Mouse (Mus musculus) neural tube, embryonic 11.5 days (tissue): ENCODE data around the gene Ppp3ca. TPM values are rescaled to one million over a fixed set of nuclear protein-coding genes. Genes with fewer than 3 reads are reported as not detected.

Experiments used
- ATAC-seq: fragments of 200-750 bp; cut with Nextera tagmentation; 2 replicates; pipeline ENCODE4 v1.8.0; 2017; ENCODE audit warnings: moderate number of reproducible peaks, mild to moderate bottlenecking, moderate TSS enrichment, moderate library complexity; ENCODE audit not compliant: insufficient read depth, low FRiP score, low TSS enrichment
- DNase-seq: peaks from one replicate; pipeline ENCODE4 v3.0.0-alpha.2; 2015; ENCODE audit warnings: low spot score
- H3K27ac ChIP-seq: fragments of 300-500 bp; sonication (generic); 2 replicates; pipeline ENCODE4 v1.5.1; 2014; ENCODE audit warnings: low read depth, mild to moderate bottlenecking, low read length
- H3K27me3 ChIP-seq: fragments of 300-500 bp; sonication (generic); 2 replicates; pipeline ENCODE4 v1.6.1; 2014; ENCODE audit warnings: mild to moderate bottlenecking, low read length, mixed read lengths; ENCODE audit not compliant: control insufficient read depth, insufficient read depth
- H3K36me3 ChIP-seq: fragments of 300-500 bp; sonication (generic); 2 replicates; pipeline ENCODE4 v1.6.1; 2014; ENCODE audit warnings: mild to moderate bottlenecking, low read length, moderate library complexity, mixed read lengths; ENCODE audit not compliant: control insufficient read depth, insufficient read depth
- H3K4me1 ChIP-seq: fragments of 300-500 bp; sonication (generic); 2 replicates; pipeline ENCODE4 v1.6.1; 2014; ENCODE audit warnings: low read length, mixed read lengths; ENCODE audit not compliant: control insufficient read depth, insufficient read depth
- H3K4me2 ChIP-seq: fragments of 300-500 bp; sonication (generic); 2 replicates; pipeline ENCODE4 v1.6.1; 2014; ENCODE audit warnings: low read depth, mild to moderate bottlenecking, moderate library complexity
- H3K4me3 ChIP-seq: fragments of 300-500 bp; sonication (generic); 2 replicates; pipeline ENCODE4 v1.5.1; 2014; ENCODE audit warnings: low read depth, low read length
- H3K9ac ChIP-seq: fragments of 300-500 bp; sonication (generic); 2 replicates; pipeline ENCODE4 v1.6.1; 2014; ENCODE audit warnings: mild to moderate bottlenecking, low read length
- H3K9me3 ChIP-seq: fragments of 300-500 bp; sonication (generic); 2 replicates; pipeline ENCODE4 v1.6.1; 2016; ENCODE audit warnings: low read length; ENCODE audit not compliant: control insufficient read depth
- WGBS: fragments of 180-500 bp; shearing (Covaris S2); extraction: QIAGEN DNeasy Blood & Tissue Kit; methylation state at CpG from one replicate; pipeline ENCODE4 v1.1.7; 2014; 5-methylcytosine and 5-hydroxymethylcytosine counted together
- polyA plus RNA-seq: library from polyadenylated mRNA; unstranded; fragments of >200 nt; fragmentation: Nextera tagmentation; extraction: Ambion mirVana; gene quantifications from 2 replicates; pipeline ENCODE4 v1.2.1, GENCODE M21; 2014

Ppp3ca gene
- polyA plus RNA-seq, 1 experiment from 2014 or later, result 72.4 TPM

- no peak for ATAC-seq
- Histone ChIP-seq H3K9ac (no peak overlapping the region), H3K4me1 (no peaks in the 10 kb centered on the region), H3K36me3 (no peaks in the 10 kb centered on the region), H3K4me2 (no peak overlapping the region), H3K27ac (no peak overlapping the region), H3K27me3 (no peaks in the 10 kb centered on the region), H3K9me3 (no peaks in the 10 kb centered on the region), H3K4me3 (no peak overlapping the region)
- DNase-seq, result no peak
- WGBS, result 71% methylated on average over 9 of the region's 9 CpGs
Observed at GRCm38 (mm10) chr3:136887741-136888140, 217.8 kb downstream of the Ppp3ca start.

- Histone ChIP-seq H3K27ac (no peak overlapping the region), H3K4me2 (no peak overlapping the region), H3K9me3 (no peaks in the 10 kb centered on the region), H3K4me1 (no peaks in the 10 kb centered on the region), H3K9ac (no peak overlapping the region), H3K36me3 (no peaks in the 10 kb centered on the region), H3K4me3 (no peak overlapping the region), H3K27me3 (no peaks in the 10 kb centered on the region)
- WGBS, result 73% methylated on average over 3 of the region's 3 CpGs
- ATAC-seq, result no peak
- no peak for DNase-seq
Observed at GRCm38 (mm10) chr3:136892140-136892539, 222.2 kb downstream of the Ppp3ca start.

- no peak overlapping the region for H3K27ac ChIP-seq
- DNase-seq (no peak), ATAC-seq (no peak)
- WGBS, result 65% methylated on average over 18 of the region's 18 CpGs
- no peak overlapping the region for H3K9ac ChIP-seq
- no peaks in the 10 kb centered on the region for H3K4me1 ChIP-seq
- no peaks in the 10 kb centered on the region for H3K36me3 ChIP-seq
- no peaks in the 10 kb centered on the region for H3K27me3 ChIP-seq
- H3K4me2 ChIP-seq, result no peak overlapping the region
- no peaks in the 10 kb centered on the region for H3K9me3 ChIP-seq
- H3K4me3 ChIP-seq, result no peak overlapping the region
Observed at GRCm38 (mm10) chr3:136893596-136894402, 223.9 kb downstream of the Ppp3ca start.

GRCm38 (mm10) chr3:136895498-136895897 lies 225.6 kb downstream of the Ppp3ca start:
- Histone ChIP-seq H3K4me2 (no peak overlapping the region), H3K27ac (no peak overlapping the region), H3K9me3 (no peaks in the 10 kb centered on the region), H3K27me3 (no peaks in the 10 kb centered on the region), H3K4me3 (no peak overlapping the region), H3K36me3 (no peaks in the 10 kb centered on the region), H3K9ac (no peak overlapping the region), H3K4me1 (no peaks in the 10 kb centered on the region)
- ATAC-seq (no peak), DNase-seq (no peak)

- Histone ChIP-seq H3K4me2 (no peak overlapping the region), H3K27me3 (no peaks in the 10 kb centered on the region), H3K4me1 (no peaks in the 10 kb centered on the region), H3K36me3 (no peaks in the 10 kb centered on the region), H3K4me3 (no peak overlapping the region), H3K9me3 (no peaks in the 10 kb centered on the region), H3K27ac (no peak overlapping the region), H3K9ac (no peak overlapping the region)
- DNase-seq (no peak), ATAC-seq (no peak)
- 84% methylated on average over 4 of the region's 4 CpGs for WGBS
Observed at GRCm38 (mm10) chr3:136896276-136896675, 226.4 kb downstream of the Ppp3ca start.

- Histone ChIP-seq H3K4me2 (no peak overlapping the region), H3K4me1 (no peaks in the 10 kb centered on the region), H3K9me3 (no peaks in the 10 kb centered on the region), H3K36me3 (no peaks in the 10 kb centered on the region), H3K9ac (no peak overlapping the region), H3K4me3 (no peak overlapping the region), H3K27ac (no peak overlapping the region), H3K27me3 (no peaks in the 10 kb centered on the region)
- 66% methylated on average over 2 of the region's 2 CpGs for WGBS
- ATAC-seq, result no peak
- DNase-seq, result no peak
Observed at GRCm38 (mm10) chr3:136899744-136900143, 229.8 kb downstream of the Ppp3ca start.

GRCm38 (mm10) chr3:136900986-136901385 lies 231.1 kb downstream of the Ppp3ca start:
- Histone ChIP-seq H3K9me3 (no peaks in the 10 kb centered on the region), H3K4me1 (no peaks in the 10 kb centered on the region), H3K4me3 (no peak overlapping the region), H3K4me2 (no peak overlapping the region), H3K36me3 (no peaks in the 10 kb centered on the region), H3K27me3 (no peaks in the 10 kb centered on the region), H3K27ac (no peak overlapping the region), H3K9ac (no peak overlapping the region)
- no peak for DNase-seq
- no peak for ATAC-seq
- WGBS, result 93% methylated on average over 6 of the region's 6 CpGs

- DNase-seq (no peak), ATAC-seq (no peak)
- Histone ChIP-seq H3K9ac (no peak overlapping the region), H3K36me3 (no peaks in the 10 kb centered on the region), H3K9me3 (no peaks in the 10 kb centered on the region), H3K27ac (no peak overlapping the region), H3K4me3 (no peak overlapping the region), H3K4me1 (no peaks in the 10 kb centered on the region), H3K27me3 (no peaks in the 10 kb centered on the region), H3K4me2 (no peak overlapping the region)
- 94% methylated on average over 18 of the region's 18 CpGs for WGBS
Observed at GRCm38 (mm10) chr3:136902776-136903175, 232.9 kb downstream of the Ppp3ca start.

- H3K27ac ChIP-seq, result no peak overlapping the region
- no peak overlapping the region for H3K4me3 ChIP-seq
- H3K9ac ChIP-seq, result no peak overlapping the region
- H3K9me3 ChIP-seq, result no peaks in the 10 kb centered on the region
- no peaks in the 10 kb centered on the region for H3K27me3 ChIP-seq
- DNase-seq, result no peak
- no peak overlapping the region for H3K4me2 ChIP-seq
- no peaks in the 10 kb centered on the region for H3K36me3 ChIP-seq
- ATAC-seq, result no peak
- H3K4me1 ChIP-seq, result no peaks in the 10 kb centered on the region
- WGBS, result 69% methylated on average over 1 of the region's 1 CpGs
Observed at GRCm38 (mm10) chr3:136905577-136905976, 235.7 kb downstream of the Ppp3ca start.
